Mouse (Mus musculus) forebrain, embryonic 12.5 days (tissue): ENCODE data around the gene Tns3. TPM values are rescaled to one million over a fixed set of nuclear protein-coding genes. Genes with fewer than 3 reads are reported as not detected.

Experiments used
- ATAC-seq: fragments of 200-750 bp; cut with Nextera tagmentation; 2 replicates; pipeline ENCODE4 v1.8.0; 2017; ENCODE audit warnings: moderate TSS enrichment; ENCODE audit not compliant: low FRiP score
- H3K27ac ChIP-seq: fragments of 300-500 bp; sonication (generic); 2 replicates; pipeline ENCODE4 v1.5.1; 2016; ENCODE audit warnings: mild to moderate bottlenecking
- H3K27me3 ChIP-seq: fragments of 300-500 bp; sonication (generic); 2 replicates; pipeline ENCODE4 v1.6.1; 2016; ENCODE audit warnings: mild to moderate bottlenecking
- H3K36me3 ChIP-seq: fragments of 300-500 bp; sonication (generic); replicated peaks from 2 replicates; pipeline ENCODE4 v1.6.1; 2016; ENCODE audit warnings: mild to moderate bottlenecking
- H3K4me1 ChIP-seq: fragments of 300-500 bp; sonication (generic); 2 replicates; pipeline ENCODE4 v1.6.1; 2016
- H3K4me2 ChIP-seq: fragments of 300-500 bp; sonication (generic); 2 replicates; pipeline ENCODE4 v1.6.1; 2016; ENCODE audit warnings: mild to moderate bottlenecking, moderate library complexity
- H3K4me3 ChIP-seq: fragments of 300-500 bp; sonication (generic); replicated peaks from 2 replicates; pipeline ENCODE4 v1.5.1; 2016; ENCODE audit warnings: mild to moderate bottlenecking
- H3K9ac ChIP-seq: fragments of 300-500 bp; sonication (generic); 2 replicates; pipeline ENCODE4 v1.6.1; 2016; ENCODE audit warnings: mild to moderate bottlenecking
- H3K9me3 ChIP-seq: fragments of 300-500 bp; sonication (generic); 2 replicates; pipeline ENCODE4 v1.6.1; 2016
- WGBS: fragments of 180-500 bp; shearing (Covaris S2); methylation state at CpG from one replicate; pipeline ENCODE4 v1.1.7; 2016; 5-methylcytosine and 5-hydroxymethylcytosine counted together
- polyA plus RNA-seq: library from polyadenylated mRNA; unstranded; fragments of >200 nt; fragmentation: Nextera tagmentation; extraction: Ambion mirVana; gene quantifications from 2 replicates; pipeline ENCODE4 v1.2.1, GENCODE M21; 2016

The Tns3 gene
- polyA plus RNA-seq, 1 experiment from 2014 or later = 11.4 TPM

GRCm38 (mm10) chr11:8525463-8526145 lies 138.7 kb downstream of the Tns3 start:
- Histone ChIP-seq H3K27ac (no peak overlapping the region), H3K27me3 (no peaks in the 10 kb centered on the region), H3K36me3 (no peaks in the 10 kb centered on the region), H3K9ac (no peak overlapping the region), H3K4me3 (no peak overlapping the region), H3K4me1 (peaks cover 4% of the 10 kb centered on the region; the same call in 1 of the 2 replicates), H3K4me2 (no peak overlapping the region), H3K9me3 (no peaks in the 10 kb centered on the region)
- ATAC-seq = no peak
- WGBS = 68% methylated on average over 9 of the region's 9 CpGs

- no peak overlapping the region for H3K4me2 ChIP-seq
- peaks cover 4% of the 10 kb centered on the region; the same call in 1 of the 2 replicates for H3K4me1 ChIP-seq
- H3K4me3 ChIP-seq = no peak overlapping the region
- peak; percentile 57; the same call in 1 of the 2 replicates for ATAC-seq
- H3K27ac ChIP-seq = no peak overlapping the region
- H3K9me3 ChIP-seq = no peaks in the 10 kb centered on the region
- WGBS = 48% methylated on average over 10 of the region's 10 CpGs
- H3K36me3 ChIP-seq = no peaks in the 10 kb centered on the region
- no peak overlapping the region for H3K9ac ChIP-seq
- no peaks in the 10 kb centered on the region for H3K27me3 ChIP-seq
Observed at GRCm38 (mm10) chr11:8523344-8524126, 140.8 kb downstream of the Tns3 start.

GRCm38 (mm10) chr11:8513359-8514253 lies 150.7 kb downstream of the Tns3 start:
- no peak overlapping the region for H3K4me2 ChIP-seq
- H3K4me3 ChIP-seq = no peak overlapping the region
- no peaks in the 10 kb centered on the region for H3K9me3 ChIP-seq
- ATAC-seq = peak; percentile 14; the same call in 1 of the 2 replicates
- no peak overlapping the region for H3K9ac ChIP-seq
- H3K27ac ChIP-seq = 0 out of 2 replicates have a peak overlapping the region, but pooled peaks have one; percentile 50
- no peaks in the 10 kb centered on the region for H3K27me3 ChIP-seq
- H3K4me1 ChIP-seq = peaks cover 12% of the 10 kb centered on the region
- WGBS = 43% methylated on average over 7 of the region's 7 CpGs
- H3K36me3 ChIP-seq = no peaks in the 10 kb centered on the region

- 73% methylated on average over 2 of the region's 2 CpGs for WGBS
- Histone ChIP-seq H3K9ac (no peak overlapping the region), H3K27ac (no peak overlapping the region), H3K9me3 (no peaks in the 10 kb centered on the region), H3K4me3 (no peak overlapping the region), H3K27me3 (no peaks in the 10 kb centered on the region), H3K4me2 (no peak overlapping the region), H3K4me1 (peaks cover 12% of the 10 kb centered on the region), H3K36me3 (no peaks in the 10 kb centered on the region)
- ATAC-seq = no peak
Observed at GRCm38 (mm10) chr11:8510294-8510693, 154.0 kb downstream of the Tns3 start.

- Histone ChIP-seq H3K36me3 (no peaks in the 10 kb centered on the region; the same call in 1 of the 2 replicates), H3K27me3 (no peaks in the 10 kb centered on the region), H3K4me3 (no peak overlapping the region), H3K4me1 (peaks cover 12% of the 10 kb centered on the region), H3K4me2 (no peak overlapping the region), H3K9me3 (no peaks in the 10 kb centered on the region), H3K9ac (no peak overlapping the region), H3K27ac (no peak overlapping the region)
- ATAC-seq = no peak
- 86% methylated on average over 7 of the region's 7 CpGs for WGBS
Observed at GRCm38 (mm10) chr11:8509614-8510013, 154.7 kb downstream of the Tns3 start.

GRCm38 (mm10) chr11:8503735-8504134 lies 160.6 kb downstream of the Tns3 start:
- H3K4me2 ChIP-seq = no peak overlapping the region
- WGBS = 33% methylated on average over 11 of the region's 11 CpGs
- no peak overlapping the region for H3K9ac ChIP-seq
- H3K27me3 ChIP-seq = no peaks in the 10 kb centered on the region
- no peak overlapping the region for H3K4me3 ChIP-seq
- H3K27ac ChIP-seq = no peak overlapping the region
- H3K36me3 ChIP-seq = no peaks in the 10 kb centered on the region; the same call in 1 of the 2 replicates
- H3K4me1 ChIP-seq = no peaks in the 10 kb centered on the region
- no peaks in the 10 kb centered on the region for H3K9me3 ChIP-seq
- no peak for ATAC-seq

GRCm38 (mm10) chr11:8500855-8501254 lies 163.5 kb downstream of the Tns3 start:
- Histone ChIP-seq H3K4me3 (no peak overlapping the region), H3K9ac (no peak overlapping the region), H3K9me3 (no peaks in the 10 kb centered on the region), H3K27me3 (no peaks in the 10 kb centered on the region), H3K4me2 (no peak overlapping the region), H3K27ac (no peak overlapping the region), H3K36me3 (no peaks in the 10 kb centered on the region; the same call in 1 of the 2 replicates), H3K4me1 (no peaks in the 10 kb centered on the region)
- WGBS = 92% methylated on average over 6 of the region's 6 CpGs
- ATAC-seq = no peak

- 81% methylated on average over 6 of the region's 6 CpGs for WGBS
- H3K36me3 ChIP-seq = peaks cover 10% of the 10 kb centered on the region; the same call in 1 of the 2 replicates
- no peak overlapping the region for H3K4me3 ChIP-seq
- H3K9me3 ChIP-seq = no peaks in the 10 kb centered on the region
- no peak for ATAC-seq
- H3K9ac ChIP-seq = no peak overlapping the region
- H3K27me3 ChIP-seq = no peaks in the 10 kb centered on the region
- 0 out of 2 replicates have a peak overlapping the region, but pooled peaks have one; percentile 38 for H3K27ac ChIP-seq
- H3K4me2 ChIP-seq = no peak overlapping the region
- no peaks in the 10 kb centered on the region for H3K4me1 ChIP-seq
Observed at GRCm38 (mm10) chr11:8497136-8497535, 167.2 kb downstream of the Tns3 start.

- no peak for ATAC-seq
- Histone ChIP-seq H3K9ac (no peak overlapping the region), H3K9me3 (no peaks in the 10 kb centered on the region), H3K4me2 (no peak overlapping the region), H3K36me3 (peaks cover 11% of the 10 kb centered on the region; the same call in 1 of the 2 replicates), H3K27me3 (no peaks in the 10 kb centered on the region), H3K4me3 (no peak overlapping the region), H3K27ac (0 out of 2 replicates have a peak overlapping the region, but pooled peaks have one; percentile 38), H3K4me1 (no peaks in the 10 kb centered on the region)
- WGBS = 72% methylated on average over 5 of the region's 5 CpGs
Observed at GRCm38 (mm10) chr11:8496686-8497085, 167.6 kb downstream of the Tns3 start.

- H3K9me3 ChIP-seq = no peaks in the 10 kb centered on the region
- H3K27ac ChIP-seq = no peak overlapping the region
- no peak for ATAC-seq
- no peaks in the 10 kb centered on the region for H3K27me3 ChIP-seq
- no peaks in the 10 kb centered on the region for H3K4me1 ChIP-seq
- H3K36me3 ChIP-seq = peaks cover 11% of the 10 kb centered on the region; the same call in 1 of the 2 replicates
- 82% methylated on average over 7 of the region's 7 CpGs for WGBS
- no peak overlapping the region for H3K4me3 ChIP-seq
- no peak overlapping the region for H3K9ac ChIP-seq
- no peak overlapping the region for H3K4me2 ChIP-seq
Observed at GRCm38 (mm10) chr11:8495801-8496200, 168.5 kb downstream of the Tns3 start.

- Histone ChIP-seq H3K4me1 (no peaks in the 10 kb centered on the region), H3K27ac (no peak overlapping the region), H3K9me3 (no peaks in the 10 kb centered on the region), H3K4me3 (no peak overlapping the region), H3K27me3 (no peaks in the 10 kb centered on the region), H3K9ac (no peak overlapping the region), H3K4me2 (no peak overlapping the region), H3K36me3 (peaks cover 11% of the 10 kb centered on the region; the same call in 1 of the 2 replicates)
- 88% methylated on average over 8 of the region's 8 CpGs for WGBS
- ATAC-seq = no peak
Observed at GRCm38 (mm10) chr11:8495036-8495435, 169.3 kb downstream of the Tns3 start.
